Mouse (Mus musculus): ENCODE data around the gene Hdgfl3. TPM values are rescaled to one million over a fixed set of nuclear protein-coding genes. Genes with fewer than 3 reads are reported as not detected.
A peak's percentile ranks its signal among the peaks of the same experiment; 100 is the strongest.

Hdgfl3 gene
- total and polyA plus RNA-seq, 3 experiments = 4.7 to 11.9 (median 7.1) TPM

GRCm38 (mm10) chr7:81899361-81899760, 34.9 kb downstream of the Hdgfl3 start:
- no peak for DNase-seq

- no peak for DNase-seq
Observed at GRCm38 (mm10) chr7:81885128-81885527, 49.1 kb downstream of the Hdgfl3 start.

GRCm38 (mm10) chr7:81881600-81881999, 52.7 kb downstream of the Hdgfl3 start:
- DNase-seq = peak; percentile 92

GRCm38 (mm10) chr7:81880797-81881196, 53.5 kb downstream of the Hdgfl3 start:
- DNase-seq = no peak

- no peak for DNase-seq
Observed at GRCm38 (mm10) chr7:81880286-81880685, 54.0 kb downstream of the Hdgfl3 start.

- peak; percentile 77 for DNase-seq
Observed at GRCm38 (mm10) chr7:81875372-81875771, 58.9 kb downstream of the Hdgfl3 start.

- peak; percentile 26 for DNase-seq
Observed at GRCm38 (mm10) chr7:81874636-81875035, 59.6 kb downstream of the Hdgfl3 start.

- DNase-seq = no peak
Observed at GRCm38 (mm10) chr7:81873807-81874206, 60.5 kb downstream of the Hdgfl3 start.

GRCm38 (mm10) chr7:81872493-81873013, 61.7 kb downstream of the Hdgfl3 start:
- no peak for DNase-seq

- DNase-seq = peak; percentile 79
Observed at GRCm38 (mm10) chr7:81868158-81868557, 66.1 kb downstream of the Hdgfl3 start.

GRCm38 (mm10) chr7:81867231-81867930, 66.9 kb downstream of the Hdgfl3 start:
- DNase-seq = no peak

- DNase-seq = no peak
Observed at GRCm38 (mm10) chr7:81865937-81866336, 68.3 kb downstream of the Hdgfl3 start.

- no peak for DNase-seq
Observed at GRCm38 (mm10) chr7:81864552-81864951, 69.7 kb downstream of the Hdgfl3 start.

- peak; percentile 25 for DNase-seq
Observed at GRCm38 (mm10) chr7:81862587-81863583, 71.4 kb downstream of the Hdgfl3 start.

GRCm38 (mm10) chr7:81861921-81862320, 72.4 kb downstream of the Hdgfl3 start:
- no peak for DNase-seq

GRCm38 (mm10) chr7:81861461-81861860, 72.8 kb downstream of the Hdgfl3 start:
- DNase-seq = no peak

GRCm38 (mm10) chr7:81860996-81861395, 73.3 kb downstream of the Hdgfl3 start:
- DNase-seq = no peak

GRCm38 (mm10) chr7:81860071-81860470, 74.2 kb downstream of the Hdgfl3 start:
- DNase-seq = peak; percentile 39

GRCm38 (mm10) chr7:81858968-81859721, 75.1 kb downstream of the Hdgfl3 start, which contains the start of gene Tm6sf1:
Gene Tm6sf1 (plus strand): TSS chr7:81859001.
- peak; percentile 73 for DNase-seq

- no peak for DNase-seq
Observed at GRCm38 (mm10) chr7:81858236-81858635, 76.0 kb downstream of the Hdgfl3 start.

- DNase-seq = no peak
Observed at GRCm38 (mm10) chr7:81856221-81856620, 78.1 kb downstream of the Hdgfl3 start.

GRCm38 (mm10) chr7:81855694-81856093, 78.6 kb downstream of the Hdgfl3 start, which contains the start of gene Gm10160:
Gene Gm10160 (minus strand): TSS chr7:81855794.
- no peak for DNase-seq
